Mouse (Mus musculus) adrenal gland, postnatal 4 days (tissue): ENCODE results near the gene Syncrip. TPM values are rescaled to one million over a fixed set of nuclear protein-coding genes. Genes with fewer than 3 reads are reported as not detected.

Source experiments
- total RNA-seq, 2 experiments: library from RNA; stranded (reverse); gene quantifications; 2 replicates each; pipeline ENCODE4 v1.2.3; 2021

Syncrip gene
- total RNA-seq, 2 experiments from 2014 or later, result 101 to 112 TPM

Other genes with a start within 250 kb of the Syncrip start
- 10 to 100 TPM; 24.2 to 28.3 TPM for gene Nt5e, start 155.4 kb downstream of the Syncrip start, total RNA-seq
- gene Snx14, start 43.6 kb downstream of the Syncrip start, total RNA-seq, result 10 to 100 TPM; 59.0 to 60.1 TPM
- 1 to 10 TPM in 1 of 2 experiments, under 1 TPM in 1; 0.73 to 1.3 TPM for gene Gm20537, start 26.0 kb downstream of the Syncrip start, total RNA-seq
- gene Zfp949, start 65.4 kb upstream of the Syncrip start, total RNA-seq, result 10 to 100 TPM; 12.8 to 13.7 TPM
- gene Trim43a, start 98.3 kb upstream of the Syncrip start, total RNA-seq, result 1 to 10 TPM; 1.1 to 1.3 TPM
- 10 to 100 TPM; 44.5 to 49.2 TPM for gene Mthfsl, start 237.7 kb upstream of the Syncrip start, total RNA-seq
- 1 to 10 TPM in 1 of 2 experiments, under 1 TPM in 1; 0.87 to 1.2 TPM for gene Bcl2a1d, start 249.3 kb upstream of the Syncrip start, total RNA-seq